Mouse (Mus musculus) forebrain, postnatal 0 days (tissue): Measurements from ENCODE around the gene B4galt7. TPM values are rescaled to one million over a fixed set of nuclear protein-coding genes. Genes with fewer than 3 reads are reported as not detected.
A peak's percentile ranks its signal among the peaks of the same experiment; 100 is the strongest.

ENCODE experiments used
- ATAC-seq: fragments of 200-750 bp; cut with Nextera tagmentation; 2 replicates; pipeline ENCODE4 v1.8.0; 2017; ENCODE audit warnings: mild to moderate bottlenecking, moderate library complexity
- DNase-seq: peaks from one replicate; pipeline ENCODE4 v3.0.0-alpha.2; 2015
- H3K27ac ChIP-seq: fragments of 300-500 bp; sonication (generic); 2 replicates; pipeline ENCODE4 v1.5.1; 2014; ENCODE audit warnings: low read depth, mild to moderate bottlenecking, antibody characterized with exemption, low read length, moderate library complexity, mixed read lengths
- H3K27me3 ChIP-seq: fragments of 300-500 bp; sonication (generic); 2 replicates; pipeline ENCODE4 v1.6.1; 2014; ENCODE audit warnings: mild to moderate bottlenecking, low read length, mixed read lengths; ENCODE audit not compliant: insufficient read depth
- H3K36me3 ChIP-seq: fragments of 300-500 bp; sonication (generic); 2 replicates; pipeline ENCODE4 v1.6.1; 2014; ENCODE audit warnings: mild to moderate bottlenecking, moderate library complexity; ENCODE audit not compliant: insufficient read depth
- H3K4me1 ChIP-seq: fragments of 300-500 bp; sonication (generic); 2 replicates; pipeline ENCODE4 v1.6.1; 2014; ENCODE audit warnings: antibody characterized with exemption; ENCODE audit not compliant: insufficient read depth
- H3K4me2 ChIP-seq: fragments of 300-500 bp; sonication (generic); 2 replicates; pipeline ENCODE4 v1.6.1; 2014; ENCODE audit warnings: low read depth, mild to moderate bottlenecking, moderate library complexity
- H3K4me3 ChIP-seq: fragments of 300-500 bp; sonication (generic); 2 replicates; pipeline ENCODE4 v1.5.1; 2014; ENCODE audit warnings: low read depth, low read length, mixed read lengths
- H3K9ac ChIP-seq: fragments of 300-500 bp; sonication (generic); 2 replicates; pipeline ENCODE4 v1.6.1; 2014; ENCODE audit warnings: mild to moderate bottlenecking
- H3K9me3 ChIP-seq: fragments of 300-500 bp; sonication (generic); 2 replicates; pipeline ENCODE4 v1.6.1; 2016; ENCODE audit warnings: low read length
- CTCF ChIP-seq: sonication (generic); IDR thresholded peaks from 2 replicates; pipeline ENCODE4 v1.5.1; 2016; ENCODE audit warnings: antibody characterized with exemption, control low read depth, low read depth
- WGBS: fragments of 180-500 bp; shearing (Covaris S2); extraction: QIAGEN DNeasy Blood & Tissue Kit; methylation state at CpG from one replicate; pipeline ENCODE4 v1.1.7; 2014; 5-methylcytosine and 5-hydroxymethylcytosine counted together
- polyA plus RNA-seq: library from polyadenylated mRNA; unstranded; fragments of >200 nt; fragmentation: Nextera tagmentation; extraction: Ambion mirVana; gene quantifications from 2 replicates; pipeline ENCODE4 v1.2.1, GENCODE M21; 2015
- total RNA-seq: library from RNA; depleted of rRNA; stranded (reverse); fragments of >200 nt; gene quantifications from 2 replicates; pipeline ENCODE4 v1.2.3, GENCODE M21; 2014

Gene B4galt7
- total and polyA plus RNA-seq, 2 experiments from 2014 or later: 43.0 to 63.1 TPM

DNA sequence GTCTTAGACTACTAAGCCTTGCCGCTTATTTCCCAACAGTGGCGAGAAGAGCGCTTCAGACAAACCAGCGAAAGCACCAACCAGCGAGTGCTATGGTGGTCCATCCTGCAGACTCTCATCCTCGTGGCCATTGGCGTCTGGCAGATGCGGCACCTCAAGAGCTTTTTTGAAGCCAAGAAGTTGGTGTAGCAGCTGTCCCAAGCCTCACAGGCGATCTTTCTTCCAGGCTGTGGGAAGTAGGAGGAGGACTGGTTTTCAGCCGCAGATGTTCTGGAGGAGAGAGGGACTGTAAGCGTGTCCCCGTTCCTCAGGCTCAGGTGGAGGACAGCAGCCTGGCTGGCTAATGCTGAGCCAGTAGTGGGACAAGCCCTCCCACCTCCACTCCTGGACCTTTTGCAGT is 2.9 kb upstream of the B4galt7 start:
- WGBS: 96% methylated on average over 12 of the region's 12 CpGs
- H3K4me1 ChIP-seq: peaks cover 9% of the 10 kb centered on the region; the same call in 1 of the 2 replicates
- no peaks in the 10 kb centered on the region for H3K9me3 ChIP-seq
- no peak overlapping the region for H3K9ac ChIP-seq
- DNase-seq (no peak), ATAC-seq (no peak)
- H3K27ac ChIP-seq: no peak overlapping the region
- peaks cover 37% of the 10 kb centered on the region for H3K36me3 ChIP-seq
- H3K4me3 ChIP-seq: no peak overlapping the region
- H3K27me3 ChIP-seq: no peaks in the 10 kb centered on the region
- no peak overlapping the region for H3K4me2 ChIP-seq
- TF ChIP-seq CTCF: no peak

GRCm38 (mm10) chr13:55600657-55601056 is 961 bp downstream of the B4galt7 start:
- ATAC-seq: peak; percentile 64
- no peaks in the 10 kb centered on the region for H3K27me3 ChIP-seq
- no peaks in the 10 kb centered on the region for H3K9me3 ChIP-seq
- no peak for TF ChIP-seq CTCF
- peak; percentile 45 for DNase-seq
- peaks cover 6% of the 10 kb centered on the region; the same call in 1 of the 2 replicates for H3K4me1 ChIP-seq
- 18% methylated on average over 9 of the region's 9 CpGs for WGBS
- H3K9ac ChIP-seq: peak overlapping the region; percentile 85
- peak overlapping the region; percentile 91 for H3K4me3 ChIP-seq
- peaks cover 36% of the 10 kb centered on the region for H3K36me3 ChIP-seq
- H3K4me2 ChIP-seq: peak overlapping the region; percentile 73
- peak overlapping the region; percentile 81 for H3K27ac ChIP-seq

GRCm38 (mm10) chr13:55601611-55602010 is 1.9 kb downstream of the B4galt7 start:
- WGBS: 7% methylated on average over 3 of the region's 3 CpGs
- TF ChIP-seq CTCF: peak; percentile 95
- Histone ChIP-seq H3K36me3 (peaks cover 31% of the 10 kb centered on the region), H3K9ac (no peak overlapping the region), H3K27ac (no peak overlapping the region), H3K9me3 (no peaks in the 10 kb centered on the region), H3K4me1 (peaks cover 6% of the 10 kb centered on the region; the same call in 1 of the 2 replicates), H3K4me2 (peak overlapping the region; percentile 73; the same call in 1 of the 2 replicates), H3K27me3 (no peaks in the 10 kb centered on the region), H3K4me3 (no peak overlapping the region)
- peak; percentile 37; the same call in 1 of the 2 replicates for ATAC-seq
- peak; percentile 91 for DNase-seq

GRCm38 (mm10) chr13:55604606-55605005 is 4.9 kb downstream of the B4galt7 start:
- no peak for DNase-seq
- Histone ChIP-seq H3K36me3 (peaks cover 37% of the 10 kb centered on the region), H3K4me2 (no peak overlapping the region), H3K4me3 (no peak overlapping the region), H3K9me3 (no peaks in the 10 kb centered on the region), H3K4me1 (peaks cover 6% of the 10 kb centered on the region; the same call in 1 of the 2 replicates), H3K27ac (no peak overlapping the region), H3K27me3 (no peaks in the 10 kb centered on the region), H3K9ac (no peak overlapping the region)
- ATAC-seq: no peak
- 97% methylated on average over 3 of the region's 3 CpGs for WGBS
- no peak for TF ChIP-seq CTCF

- 82% methylated on average over 10 of the region's 10 CpGs for WGBS
- Histone ChIP-seq H3K4me1 (no peaks in the 10 kb centered on the region), H3K9ac (no peak overlapping the region), H3K36me3 (peaks cover 47% of the 10 kb centered on the region), H3K9me3 (no peaks in the 10 kb centered on the region), H3K4me2 (no peak overlapping the region), H3K27me3 (no peaks in the 10 kb centered on the region), H3K27ac (no peak overlapping the region), H3K4me3 (no peak overlapping the region)
- no peak for DNase-seq
- ATAC-seq: no peak
- no peak for TF ChIP-seq CTCF
These were observed 7.4 kb downstream of the B4galt7 start for GRCm38 (mm10) chr13:55606899-55607623.

- Histone ChIP-seq H3K27me3 (no peaks in the 10 kb centered on the region), H3K4me3 (no peak overlapping the region), H3K27ac (no peak overlapping the region), H3K9ac (no peak overlapping the region), H3K4me1 (no peaks in the 10 kb centered on the region), H3K4me2 (no peak overlapping the region), H3K9me3 (no peaks in the 10 kb centered on the region), H3K36me3 (peaks cover 47% of the 10 kb centered on the region)
- ATAC-seq: no peak
- no peak for DNase-seq
- no peak for TF ChIP-seq CTCF
- 88% methylated on average over 2 of the region's 2 CpGs for WGBS
These were observed 7.9 kb downstream of the B4galt7 start for GRCm38 (mm10) chr13:55607624-55608006.

DNA sequence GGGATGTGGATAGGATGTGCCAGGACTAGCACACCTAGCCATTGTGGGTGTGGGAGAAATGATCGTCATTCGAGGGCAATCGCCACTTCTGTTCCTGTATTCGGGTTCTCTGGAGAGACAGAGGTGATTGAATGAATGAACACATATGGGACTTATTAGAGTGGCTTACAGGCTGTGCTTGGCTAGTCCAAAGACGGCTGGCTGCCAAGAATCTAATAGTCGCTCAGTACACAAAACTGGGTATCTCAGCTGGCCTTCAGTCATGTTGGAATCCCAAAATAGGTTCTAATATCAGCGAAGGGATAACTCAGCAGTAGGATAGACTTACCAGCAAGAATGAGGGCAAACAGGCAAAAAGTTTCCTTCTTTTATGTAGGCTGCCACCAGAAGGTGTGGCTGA is 12.3 kb downstream of the B4galt7 start:
- Histone ChIP-seq H3K4me1 (no peaks in the 10 kb centered on the region), H3K9me3 (no peaks in the 10 kb centered on the region), H3K4me2 (no peak overlapping the region), H3K4me3 (no peak overlapping the region), H3K27me3 (no peaks in the 10 kb centered on the region), H3K36me3 (peaks cover 31% of the 10 kb centered on the region), H3K27ac (no peak overlapping the region), H3K9ac (no peak overlapping the region)
- ATAC-seq: no peak
- no peak for TF ChIP-seq CTCF
- WGBS: 89% methylated on average over 7 of the region's 7 CpGs
- no peak for DNase-seq
